Mouse (Mus musculus): ENCODE results near the gene Slc5a12.

DNA sequence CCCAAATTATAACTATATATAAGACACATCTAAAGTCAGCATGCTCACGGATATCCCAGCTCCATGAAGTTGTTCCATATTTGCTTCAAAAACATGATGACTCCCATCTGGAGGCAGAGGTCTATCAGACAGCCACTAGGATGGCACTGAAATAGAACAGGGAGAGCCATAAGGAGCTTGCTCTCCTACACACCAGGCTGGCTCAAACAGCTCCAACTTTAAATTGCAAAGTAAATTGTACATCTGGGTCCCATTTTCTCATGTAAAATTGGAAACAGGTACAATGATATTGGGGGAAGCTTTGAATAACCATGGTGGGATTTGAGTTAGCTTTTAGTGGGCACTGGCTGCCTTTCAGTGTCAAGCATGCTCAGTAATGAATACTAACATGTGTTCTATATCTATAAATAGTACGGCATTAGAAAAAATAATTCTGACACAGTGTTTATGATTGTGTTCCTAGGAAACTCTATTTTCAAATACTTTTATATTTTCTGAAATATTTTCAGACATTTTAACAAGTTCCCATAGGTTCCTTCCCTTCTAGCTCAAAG is 74.0 kb downstream of the Slc5a12 start:
- TF ChIP-seq CTCF (IDR thresholded peaks at IDR 0.05) (no peak), EP300 (IDR thresholded peaks at IDR 0.05) (no peak)

Measured in lung, postnatal 0 days (tissue).